Mouse (Mus musculus) E14TG2a.4 (cell line): Measurements from ENCODE around the gene Coa5.

Experiments
- CTCF ChIP-seq: conservative IDR thresholded peaks from 2 replicates; pipeline ENCODE4 v1.5.1; 2014; ENCODE audit warnings: low read length
- NANOG ChIP-seq: IDR thresholded peaks from 2 replicates; pipeline ENCODE4 v1.6.1; 2014; ENCODE audit warnings: borderline replicate concordance, low read length, mixed read lengths

DNA sequence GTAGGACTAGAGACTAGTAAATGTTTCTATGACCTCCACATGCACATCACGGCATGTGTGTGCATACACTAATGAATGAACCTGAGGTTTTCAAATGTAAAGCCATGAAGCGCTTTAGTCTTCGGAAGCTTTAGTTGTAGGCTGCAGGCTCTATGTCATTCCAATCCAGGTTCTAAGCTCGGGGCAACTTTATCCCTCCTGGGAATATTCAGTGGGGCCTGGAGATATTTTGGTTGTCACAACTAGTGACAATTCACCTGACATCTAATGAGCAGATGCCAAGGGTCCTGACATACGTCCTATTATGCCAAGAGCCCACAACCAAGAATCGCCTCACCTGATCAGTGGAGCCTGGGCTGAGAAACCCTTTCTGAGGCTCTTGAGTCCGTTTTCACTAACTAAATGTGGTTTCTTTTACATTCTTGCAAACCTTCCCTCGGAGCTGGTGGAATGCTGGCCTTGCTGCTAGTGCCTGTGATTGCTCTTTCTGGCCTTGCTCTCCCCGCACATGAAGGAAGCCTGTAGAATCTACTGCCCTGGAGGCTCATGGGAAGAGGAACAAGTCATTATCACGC, 35.1 kb upstream of the Coa5 start:
- TF ChIP-seq CTCF: no peak
- TF ChIP-seq NANOG: no peak
